Mouse (Mus musculus): ENCODE results near the gene Ucma. TPM values are rescaled to one million over a fixed set of nuclear protein-coding genes. Genes with fewer than 3 reads are reported as not detected.

Gene Ucma
- not detected for polyA plus RNA-seq (2017; shearing (Covaris generic))

DNA sequence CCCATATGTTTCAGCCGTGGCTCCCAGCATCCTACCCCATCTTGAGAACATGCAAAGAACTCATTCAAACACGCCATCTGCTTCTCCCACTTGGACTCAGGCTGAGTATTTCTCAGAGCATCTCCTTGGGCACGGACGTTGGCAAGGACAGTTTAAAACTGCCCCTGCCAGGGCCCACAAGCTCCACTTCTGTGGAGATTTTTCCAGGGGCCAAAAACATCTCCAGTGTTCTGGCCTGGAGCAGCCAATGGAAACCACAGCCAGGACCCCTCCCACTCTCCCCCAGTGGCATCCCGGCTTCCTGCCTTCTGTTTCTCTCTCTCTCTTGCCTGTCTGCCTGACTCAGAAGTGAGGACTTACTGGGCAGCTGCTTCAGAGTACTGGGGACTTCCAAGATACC lies at the start of gene Ucma:
Ucma (plus strand) TSS at position 316 of the 400 bp plus-strand sequence.

DNA sequence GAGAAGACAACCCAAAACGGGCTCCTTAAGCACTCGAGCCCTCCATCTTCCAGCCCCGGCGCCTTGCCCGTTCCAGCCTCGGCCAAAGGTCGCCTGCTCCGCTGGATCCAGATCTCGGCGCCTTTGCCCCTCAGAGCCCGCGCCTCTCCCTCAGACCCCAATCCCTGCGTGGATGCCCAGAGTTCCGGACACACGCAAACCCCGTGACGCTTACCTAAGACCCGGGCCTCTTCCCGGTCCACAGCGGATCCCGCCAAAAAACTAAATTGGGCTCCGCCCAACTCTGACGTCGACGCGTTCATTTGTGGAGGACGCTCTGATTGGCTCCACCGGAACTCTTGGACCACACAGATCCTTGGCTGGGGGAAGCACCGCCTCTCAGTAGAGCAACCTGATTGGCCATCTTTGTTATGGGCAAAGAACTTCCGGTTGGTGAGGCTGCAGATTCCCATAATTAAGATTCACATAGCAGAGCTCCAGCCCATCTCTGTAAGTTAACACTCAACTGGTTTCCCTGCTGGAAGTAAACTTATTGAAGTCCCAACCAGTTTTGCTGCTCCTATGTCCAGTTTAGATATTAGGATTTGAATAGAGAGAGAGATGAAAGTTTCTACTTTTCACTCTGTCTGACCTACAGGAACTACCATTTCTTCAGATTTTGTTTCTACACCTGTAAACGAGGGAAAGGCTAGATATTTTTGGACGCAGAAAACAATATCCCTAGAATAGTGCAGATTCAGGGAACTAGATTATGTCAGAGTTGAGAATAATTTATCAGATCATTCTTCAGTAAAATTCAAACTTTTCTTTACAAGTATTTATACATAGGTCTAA lies 36.8 kb downstream of the Ucma start, which contains the start of gene Mcm10:
Mcm10 (minus strand) TSS at position 301 of the 834 bp plus-strand sequence.

Other genes starting within 250 kb of the Ucma start
- gene Sephs1, start 94.6 kb upstream of the Ucma start, polyA plus RNA-seq (2017; shearing (Covaris generic)), result 30.4 TPM
- gene Phyh, start 57.1 kb upstream of the Ucma start, polyA plus RNA-seq (2017; shearing (Covaris generic)), result 101 TPM
- 3.3 TPM for gene Mcm10, start 36.7 kb downstream of the Ucma start, polyA plus RNA-seq (2017; shearing (Covaris generic))
- gene Optn, start 87.9 kb downstream of the Ucma start, polyA plus RNA-seq (2017; shearing (Covaris generic)), result 2.3 TPM
- gene Ccdc3, start 161.7 kb downstream of the Ucma start, polyA plus RNA-seq (2017; shearing (Covaris generic)), result not detected